Mouse (Mus musculus) thymus, postnatal 4 days (tissue): ENCODE results near the gene Sphk2.

Experiments
- DNase-seq: peaks from one replicate; pipeline ENCODE4 v3.0.0; 2021

Gene Sphk2

DNA sequence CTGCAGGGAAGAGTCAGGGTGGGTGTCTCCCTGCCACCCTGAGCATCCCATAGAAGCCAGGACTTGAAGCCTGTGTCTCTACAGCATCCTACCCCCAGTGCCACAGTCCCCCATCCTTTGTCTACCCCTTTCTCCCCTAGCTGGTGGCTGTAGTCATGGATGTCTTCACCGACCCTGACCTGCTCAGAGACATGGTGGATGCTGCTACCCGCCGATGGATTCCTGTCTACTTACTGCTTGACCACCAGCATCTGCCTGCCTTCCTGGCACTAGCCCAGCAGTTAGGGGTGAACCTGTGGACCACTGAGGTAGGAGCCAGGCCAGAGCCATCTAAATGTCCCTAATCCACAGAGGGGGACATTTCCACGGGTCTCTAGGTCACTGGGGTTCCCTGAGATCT is 5.5 kb upstream of the Sphk2 start:
- no peak for DNase-seq

DNA sequence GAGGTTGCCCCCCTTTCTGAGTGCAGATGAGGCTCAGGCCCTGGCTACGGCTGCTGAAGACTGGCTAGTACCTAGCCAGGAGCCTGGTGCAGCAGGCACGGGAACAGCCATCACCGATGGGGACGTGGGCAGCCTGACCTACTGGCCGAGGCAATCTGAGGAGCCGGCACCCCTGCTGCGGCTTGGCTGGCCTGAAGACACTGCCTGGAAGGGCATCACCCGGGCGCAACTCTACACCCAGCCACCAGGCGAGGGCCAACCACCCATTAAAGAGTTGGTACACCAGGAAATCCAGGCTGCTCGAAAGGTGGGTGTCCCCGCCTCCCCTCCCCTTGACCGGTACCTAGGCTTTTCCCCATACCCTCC is 4.5 kb upstream of the Sphk2 start:
- DNase-seq: peak; percentile 28

DNA sequence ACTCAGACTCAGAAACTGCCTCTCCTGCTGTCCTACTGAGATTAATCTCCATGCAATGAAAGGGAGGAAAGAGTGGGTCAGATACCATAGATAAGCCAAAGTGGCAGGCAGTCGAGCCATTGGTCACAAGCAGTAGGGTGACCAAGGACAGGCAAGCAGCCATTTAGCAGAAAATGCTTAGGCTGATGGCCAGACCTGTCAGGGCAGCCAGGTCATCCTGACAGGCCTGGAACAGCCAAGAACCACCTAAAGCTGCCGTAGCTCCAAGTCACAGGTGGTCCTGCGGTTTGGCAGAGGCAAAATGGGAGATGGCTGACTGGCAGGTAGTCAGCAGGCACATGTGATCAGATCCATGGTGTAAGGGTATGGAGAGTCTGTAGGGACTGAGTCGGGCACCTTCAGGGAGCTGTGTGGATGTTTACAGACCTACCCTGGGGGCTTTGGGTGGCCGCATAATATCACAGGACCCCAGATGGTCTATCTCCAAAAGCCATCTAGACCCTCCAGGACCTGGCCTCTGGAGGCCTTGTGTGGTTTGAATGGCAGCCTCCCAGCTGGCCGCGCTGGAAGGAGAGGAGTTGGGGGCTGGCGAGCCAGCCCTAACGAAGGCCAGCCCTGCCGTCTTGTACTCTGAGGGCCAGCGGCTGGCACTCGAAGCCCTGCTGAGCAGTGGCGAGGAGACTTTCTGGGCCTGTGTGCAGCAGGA is 4.0 kb upstream of the Sphk2 start:
- peak; percentile 12 for DNase-seq

DNA sequence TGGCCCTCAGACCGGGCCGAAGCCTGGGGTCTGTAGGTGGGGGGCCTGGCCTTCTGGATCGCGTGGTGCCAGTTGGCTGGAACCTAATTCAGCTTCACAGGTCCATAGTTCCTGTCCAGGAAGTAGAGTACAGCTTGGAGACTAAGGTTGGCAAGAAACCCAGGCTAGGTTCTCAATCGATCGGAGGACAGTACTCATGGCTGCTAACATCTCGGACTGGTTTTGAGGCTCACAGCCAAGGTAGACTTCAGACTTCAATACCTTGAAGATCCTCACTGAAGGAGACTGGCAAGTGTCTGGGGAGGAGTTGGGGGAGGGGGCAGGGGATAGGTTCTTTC is 3.4 kb upstream of the Sphk2 start:
- DNase-seq: no peak

DNA sequence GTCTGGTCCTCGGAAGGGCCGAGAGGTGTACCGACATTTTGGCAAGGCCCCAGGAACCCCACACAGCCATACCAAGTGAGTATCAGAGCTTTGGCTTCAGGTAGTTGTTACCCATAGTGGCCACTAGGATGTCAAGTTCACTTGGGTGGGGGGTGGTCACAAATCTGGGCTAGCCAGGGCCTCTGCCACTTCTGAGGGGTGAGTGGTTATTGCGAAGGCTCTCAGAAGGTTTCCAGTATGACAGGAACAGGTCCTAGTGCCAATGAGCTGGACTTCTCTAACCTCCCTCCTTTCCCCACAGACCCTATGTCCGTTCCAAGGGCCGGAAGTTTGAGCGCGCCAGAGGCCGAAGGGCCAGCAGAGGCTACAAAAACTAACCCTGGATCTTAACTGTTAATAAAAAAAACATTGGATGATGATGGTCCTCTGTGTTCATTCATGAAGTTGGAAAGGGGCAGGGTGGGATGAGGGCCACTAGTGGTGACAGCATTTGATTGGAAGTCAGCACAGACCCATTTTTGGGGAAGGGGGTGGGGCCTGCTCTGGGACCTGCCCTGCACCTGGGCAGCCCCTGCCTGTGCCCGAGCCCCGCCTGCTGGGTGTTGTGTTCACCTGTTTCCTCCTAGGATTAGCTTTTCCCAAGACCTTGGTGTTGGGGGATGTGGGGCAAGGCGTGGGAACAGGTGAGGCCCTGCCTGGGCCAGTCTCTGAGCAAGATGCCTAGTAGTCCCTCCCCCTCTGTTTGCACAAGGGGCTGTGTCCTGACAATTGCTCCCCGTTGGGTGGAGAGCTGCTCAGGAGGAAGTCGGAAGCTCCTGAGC is 2.8 kb upstream of the Sphk2 start, which contains the start of gene Fam83e:
Fam83e (plus strand) TSS at position 800 of the 821 bp plus-strand sequence.
- DNase-seq: peak; percentile 36

DNA sequence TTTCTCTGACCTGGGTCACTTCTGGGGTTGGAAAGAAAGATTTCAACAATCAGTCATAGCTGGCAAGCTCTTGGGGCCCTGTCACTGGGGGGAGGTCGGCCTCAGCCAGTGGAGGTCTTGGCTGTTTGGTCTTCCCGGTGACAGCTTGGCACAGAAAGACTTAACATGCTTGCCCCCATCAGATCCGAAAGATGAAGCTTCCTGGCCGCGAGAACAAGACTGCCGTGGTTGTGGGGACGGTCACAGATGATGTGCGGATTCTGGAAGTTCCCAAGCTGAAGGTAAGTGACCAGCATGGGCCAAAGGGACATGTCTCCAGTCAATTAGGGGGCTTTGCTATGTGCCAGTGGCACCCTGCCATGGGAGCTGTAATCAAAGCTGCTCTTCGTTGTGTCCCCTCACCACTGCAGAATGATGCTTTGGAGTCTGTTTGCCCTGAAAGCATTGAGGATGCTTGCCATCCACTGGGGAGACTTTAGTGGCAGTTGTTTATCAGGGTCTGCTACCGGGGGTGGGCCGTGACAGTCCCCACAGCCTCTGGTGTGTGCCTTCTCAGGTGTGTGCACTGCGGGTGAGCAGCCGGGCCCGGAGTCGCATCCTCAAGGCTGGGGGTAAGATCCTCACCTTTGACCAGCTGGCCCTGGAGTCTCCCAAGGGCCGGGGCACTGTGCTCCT is 2.1 kb upstream of the Sphk2 start:
- peak; percentile 7 for DNase-seq

DNA sequence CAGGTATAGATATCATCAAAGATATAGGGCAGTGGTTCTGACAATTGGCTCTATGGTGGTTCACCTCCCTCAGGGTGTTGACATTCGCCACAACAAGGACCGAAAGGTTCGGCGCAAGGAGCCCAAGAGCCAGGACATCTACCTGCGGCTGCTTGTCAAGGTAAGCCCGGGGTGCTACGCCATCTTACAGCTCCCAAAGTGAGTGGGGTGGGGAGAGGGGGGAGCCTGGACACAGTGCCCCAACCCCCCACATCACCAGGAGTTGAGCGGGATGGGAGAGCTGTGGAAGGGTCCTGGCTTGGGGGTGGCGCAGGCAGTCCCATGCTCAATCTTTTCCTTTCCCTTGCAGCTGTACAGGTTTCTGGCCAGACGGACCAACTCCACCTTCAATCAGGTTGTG is 1.4 kb upstream of the Sphk2 start:
- DNase-seq: peak; percentile 18

DNA sequence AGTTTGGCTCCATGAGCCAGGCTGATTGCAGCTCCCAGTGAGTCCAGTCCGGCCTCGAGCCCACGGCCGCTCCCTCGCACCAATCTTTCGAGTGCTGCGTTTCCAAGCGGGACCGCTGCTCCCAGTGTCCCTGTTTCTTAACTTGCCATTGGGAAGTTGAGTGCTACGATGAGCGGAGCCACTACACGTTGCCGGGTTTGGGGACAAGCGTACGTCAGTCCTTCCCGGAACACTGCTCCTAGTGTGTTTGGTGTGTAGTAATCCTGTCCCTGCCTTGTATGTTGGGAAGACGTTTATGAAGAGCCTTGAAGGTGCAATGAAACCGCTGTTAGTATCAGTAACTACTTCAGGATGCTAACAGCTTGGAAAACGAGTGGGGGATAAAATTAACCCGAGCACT is 529 bp upstream of the Sphk2 start:
- no peak for DNase-seq

DNA sequence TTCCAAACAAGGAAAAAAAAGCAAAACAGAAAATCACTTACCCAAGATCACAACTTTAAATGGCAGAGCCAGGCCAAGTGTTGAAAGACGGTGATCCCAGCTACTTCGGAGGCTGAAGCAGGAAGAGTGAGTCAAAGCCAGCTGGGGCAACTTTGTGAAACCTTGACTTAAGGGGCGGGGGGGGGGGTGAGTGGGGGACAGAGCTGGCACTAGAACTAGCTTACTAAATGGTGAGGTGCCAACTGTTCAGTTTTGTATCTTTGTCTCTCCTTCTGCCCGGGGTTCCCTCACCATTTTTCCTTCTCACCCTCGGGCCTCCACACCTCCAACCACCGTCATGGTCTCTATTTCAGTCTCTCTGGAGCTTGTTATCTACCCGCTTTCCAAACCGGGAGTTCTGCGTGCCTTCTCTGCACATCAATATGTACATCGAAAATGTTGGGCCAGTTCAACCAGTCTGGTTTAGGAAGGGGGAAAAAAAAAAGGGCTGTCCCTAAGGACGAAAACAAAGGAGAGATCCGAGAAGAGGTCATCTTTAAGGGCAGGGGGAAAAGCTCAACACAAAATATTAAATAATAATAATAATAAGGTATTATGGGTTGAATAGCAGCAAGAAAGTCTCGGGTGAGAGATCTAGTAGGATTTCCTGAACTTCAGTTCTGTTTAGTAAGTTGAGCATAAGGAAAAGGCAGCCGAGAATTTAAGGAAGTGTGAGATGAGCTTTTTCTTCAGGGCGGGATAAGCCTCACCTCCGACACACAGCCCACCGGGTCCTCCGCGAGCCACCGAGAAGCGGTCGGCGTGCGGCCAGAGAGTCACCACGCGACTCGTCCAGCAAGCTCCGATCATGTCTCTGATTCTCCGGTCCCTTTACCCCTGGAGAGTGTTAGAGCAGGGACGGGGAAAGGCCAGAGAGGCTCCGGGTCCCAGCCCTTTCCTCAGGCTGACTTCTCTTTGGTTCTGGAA is 567 bp downstream of the Sphk2 start:
- peak; percentile 14 for DNase-seq

DNA sequence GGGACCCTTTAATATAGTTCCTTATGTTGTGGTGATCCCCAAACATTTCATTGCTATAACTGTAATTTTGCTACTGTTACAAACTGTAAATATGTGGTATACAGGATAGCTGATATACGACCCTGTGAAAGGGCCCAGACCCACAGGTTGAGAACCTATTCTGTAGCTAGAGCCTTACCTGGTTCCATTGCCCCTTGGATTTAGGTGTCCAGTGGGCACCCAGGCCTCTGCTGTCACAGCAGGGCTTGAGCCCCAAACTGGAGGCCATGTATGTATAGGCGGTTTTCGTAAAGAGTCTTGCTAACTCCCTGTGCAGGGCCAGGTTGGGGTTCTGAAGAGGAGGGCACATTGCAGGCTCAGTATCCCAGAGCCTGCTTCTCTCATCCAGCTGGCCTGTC is 1.3 kb downstream of the Sphk2 start:
- DNase-seq: peak; percentile 13

DNA sequence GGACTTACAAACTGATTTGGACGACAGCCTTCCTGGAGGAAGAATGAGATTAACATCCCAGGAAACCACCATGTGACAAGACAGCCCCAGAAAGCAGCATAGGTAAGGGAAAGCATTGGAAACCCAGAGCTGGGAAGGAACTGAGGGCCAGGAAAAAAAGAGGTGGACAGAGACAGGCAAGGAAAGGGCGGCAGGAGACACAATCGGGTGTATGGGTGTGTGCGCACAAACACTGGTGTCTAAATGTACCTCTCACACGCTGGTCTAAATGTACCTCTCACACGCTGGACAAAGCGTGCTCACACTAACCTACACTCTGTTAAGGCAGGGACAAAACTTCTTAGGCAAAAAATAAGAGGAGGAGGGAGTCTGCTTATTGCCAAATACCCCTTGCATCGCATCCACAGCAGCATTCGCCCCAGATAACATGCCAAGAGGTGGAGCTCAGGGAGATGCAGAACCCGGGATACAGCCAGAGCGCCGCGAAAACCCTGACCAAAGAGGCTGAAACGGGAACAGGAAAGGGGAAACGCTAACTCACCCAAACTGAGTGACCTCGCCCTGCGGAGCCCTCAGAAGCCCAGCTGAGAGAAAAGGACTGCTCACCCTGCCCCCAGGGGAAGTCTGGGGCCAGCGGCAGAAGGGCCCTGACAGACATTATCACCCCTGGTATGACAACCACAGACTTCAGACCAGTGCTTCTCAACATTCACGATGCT is 1.9 kb downstream of the Sphk2 start:
- peak; percentile 28 for DNase-seq

DNA sequence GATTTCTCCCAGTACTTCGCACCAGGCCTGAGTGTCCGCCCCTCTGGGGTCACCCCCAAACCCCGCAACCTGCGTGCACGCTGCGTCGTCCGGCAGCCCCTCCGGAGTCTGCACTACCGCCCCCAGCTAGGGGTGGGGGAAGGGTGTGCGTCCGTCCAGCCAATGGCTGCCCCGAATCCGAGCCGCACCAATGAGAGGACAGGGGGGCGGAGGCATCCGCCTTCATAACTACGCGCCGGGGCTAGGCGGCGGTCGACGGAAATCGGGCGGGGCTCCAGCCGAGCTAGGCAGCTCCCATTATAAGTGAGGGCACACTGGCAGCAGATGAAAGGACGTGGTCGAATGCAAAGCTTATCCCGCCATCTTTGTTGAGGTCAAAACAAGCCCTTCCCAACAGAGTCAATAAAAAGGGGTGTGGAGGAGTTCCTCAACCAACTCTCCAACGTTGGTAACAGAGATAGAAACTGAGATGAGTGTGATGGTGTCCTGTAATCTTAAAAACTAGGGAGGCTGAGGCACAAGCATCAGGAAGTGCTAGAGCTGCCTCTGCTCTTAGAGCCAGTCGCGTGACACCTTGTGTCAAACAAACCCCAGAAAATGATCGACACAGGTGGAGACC is 2.6 kb downstream of the Sphk2 start, which contains the start of gene Rpl18:
Rpl18 (plus strand) TSS at position 368 of the 619 bp plus-strand sequence.
- DNase-seq: peak; percentile 97

DNA sequence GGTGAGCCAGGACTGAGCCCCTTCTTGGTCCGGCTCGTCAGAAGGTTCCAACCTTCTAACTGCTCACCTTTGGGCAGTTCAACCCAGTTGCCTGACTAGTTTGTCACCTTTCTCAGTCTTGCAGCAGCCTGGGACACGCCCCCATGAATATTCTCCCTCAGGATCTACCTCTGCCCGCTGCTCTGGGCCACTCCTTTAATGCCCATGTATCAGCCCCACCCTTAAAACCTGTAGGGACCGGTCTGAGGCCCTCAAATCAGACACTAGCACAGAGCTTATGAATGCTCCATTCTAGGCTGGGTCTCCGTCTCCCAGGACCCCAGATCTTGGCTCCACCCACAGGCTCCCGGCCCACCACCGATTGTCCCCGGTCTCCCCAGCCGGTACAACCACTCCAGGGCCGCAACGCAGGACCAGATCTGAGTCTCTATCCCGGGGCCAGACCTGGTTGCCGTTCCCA is 3.1 kb downstream of the Sphk2 start:
- DNase-seq: no peak

DNA sequence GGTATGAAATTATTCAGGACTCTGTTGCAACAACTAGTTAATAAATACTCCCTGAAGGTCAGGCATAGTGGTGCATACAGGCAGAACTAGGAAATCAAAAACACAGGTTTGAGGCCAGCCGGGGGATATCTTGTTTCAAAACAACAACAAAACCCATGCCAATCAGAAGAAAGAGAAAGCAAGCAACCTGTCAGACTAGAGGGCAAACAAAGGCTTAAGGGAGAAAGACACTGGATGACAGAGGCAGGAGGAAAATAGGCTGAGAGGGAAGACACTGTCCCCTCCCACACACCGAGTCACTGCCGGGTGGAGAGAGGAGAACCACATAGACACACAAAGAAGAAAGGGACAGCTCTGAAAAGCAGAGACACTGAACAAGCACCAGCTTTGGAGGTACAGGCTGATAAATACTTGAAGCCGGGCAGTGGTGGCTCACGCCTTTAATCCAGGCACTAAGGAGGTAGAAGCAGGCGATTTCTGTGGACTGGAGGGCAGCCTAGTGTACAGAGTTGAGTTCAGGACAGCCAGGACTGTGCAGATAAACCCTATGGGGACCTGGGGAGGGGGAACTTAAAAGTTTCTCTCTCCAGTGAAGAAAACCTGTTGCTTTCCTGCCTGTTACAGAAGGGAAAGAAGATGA is 3.8 kb downstream of the Sphk2 start:
- DNase-seq: peak; percentile 13

DNA sequence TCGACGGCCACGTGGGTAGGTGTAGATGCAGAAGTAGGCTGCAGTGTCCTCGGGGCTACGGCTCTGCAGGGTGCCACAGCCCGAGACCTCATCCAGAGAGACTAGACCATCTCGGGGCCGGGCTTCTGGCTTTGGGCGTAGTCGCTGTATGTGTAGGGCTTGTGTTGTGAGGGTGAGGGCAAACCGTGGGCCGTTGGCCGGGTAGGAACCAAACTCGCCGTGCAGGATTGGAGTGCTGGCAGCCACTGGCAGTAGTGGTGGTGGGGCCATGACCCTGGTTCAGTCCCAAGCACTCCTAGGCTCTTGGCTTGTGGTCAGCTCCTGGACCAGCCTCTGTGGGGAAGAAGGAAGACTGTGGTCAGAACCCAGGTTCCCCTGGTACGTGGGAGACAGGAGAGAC is 4.4 kb downstream of the Sphk2 start:
- DNase-seq: peak; percentile 22

DNA sequence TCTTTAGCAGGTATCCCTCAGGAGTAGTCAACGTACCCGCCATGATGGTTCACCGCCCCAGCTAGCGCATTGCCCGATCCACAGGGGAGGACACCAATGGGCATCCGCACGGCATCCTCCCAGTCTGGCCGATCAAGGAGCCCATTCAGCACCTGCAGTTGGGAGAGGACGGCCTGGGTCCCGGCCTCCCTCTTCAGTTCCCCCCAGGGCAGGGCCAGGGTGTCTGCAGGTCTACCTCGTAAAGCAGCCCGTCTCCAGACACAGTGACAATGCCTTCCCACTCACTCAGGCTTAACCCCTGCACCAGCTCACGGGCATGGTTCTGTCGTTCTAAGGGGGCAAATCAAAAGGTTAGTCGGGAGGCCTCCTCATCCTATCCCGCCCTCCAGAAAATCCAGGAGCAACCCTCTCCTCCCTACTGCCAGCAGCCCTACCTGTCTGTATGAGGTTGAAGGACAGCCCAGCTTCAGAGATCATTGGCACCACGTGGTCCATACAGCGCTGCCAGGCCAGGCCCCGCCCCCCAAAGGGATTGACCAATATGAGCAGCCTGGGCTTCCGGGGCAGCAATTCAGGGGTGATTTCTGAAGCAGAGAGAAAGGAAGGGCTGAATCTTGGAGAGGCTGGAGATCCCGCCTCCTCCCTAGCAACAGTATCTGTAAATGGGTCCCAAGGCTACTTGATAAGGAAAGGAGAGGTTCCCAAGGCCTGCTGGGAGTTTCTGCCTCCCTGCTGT is 5.6 kb downstream of the Sphk2 start:
- peak; percentile 29 for DNase-seq

DNA sequence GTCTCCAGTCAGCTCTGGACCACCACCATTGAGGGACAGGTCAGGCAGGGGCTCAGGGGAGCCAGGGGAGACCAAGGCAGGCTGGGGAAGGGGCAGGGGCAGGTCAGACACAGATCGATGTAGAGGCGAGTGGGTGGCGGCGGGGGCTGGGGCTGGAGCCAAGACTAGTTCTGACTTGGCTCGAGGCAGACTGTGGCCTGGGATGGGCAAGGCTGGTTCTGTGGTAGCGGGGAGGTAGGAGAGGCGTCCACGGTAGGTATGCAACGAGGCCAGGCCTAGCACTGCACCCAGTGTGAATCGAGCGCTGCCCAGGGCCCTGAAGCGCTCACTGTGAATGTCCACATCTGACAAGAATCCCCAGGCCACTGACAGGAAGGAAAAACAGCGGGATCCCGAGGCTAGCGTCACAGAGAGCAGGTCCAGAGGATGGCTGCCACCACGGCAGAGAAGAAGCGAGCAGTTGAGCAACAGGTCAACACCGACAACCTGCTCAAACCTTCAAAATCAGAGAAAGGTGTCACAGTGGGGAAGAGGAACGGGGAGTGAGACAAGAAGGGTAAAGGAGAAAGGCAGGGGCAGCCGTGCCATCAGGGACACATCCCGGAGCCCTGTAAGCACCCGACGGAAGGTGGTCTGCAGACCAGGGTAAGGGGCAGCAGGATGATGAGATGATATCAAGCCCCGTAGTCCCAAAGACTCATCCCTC is 6.3 kb downstream of the Sphk2 start:
- DNase-seq: peak; percentile 19

DNA sequence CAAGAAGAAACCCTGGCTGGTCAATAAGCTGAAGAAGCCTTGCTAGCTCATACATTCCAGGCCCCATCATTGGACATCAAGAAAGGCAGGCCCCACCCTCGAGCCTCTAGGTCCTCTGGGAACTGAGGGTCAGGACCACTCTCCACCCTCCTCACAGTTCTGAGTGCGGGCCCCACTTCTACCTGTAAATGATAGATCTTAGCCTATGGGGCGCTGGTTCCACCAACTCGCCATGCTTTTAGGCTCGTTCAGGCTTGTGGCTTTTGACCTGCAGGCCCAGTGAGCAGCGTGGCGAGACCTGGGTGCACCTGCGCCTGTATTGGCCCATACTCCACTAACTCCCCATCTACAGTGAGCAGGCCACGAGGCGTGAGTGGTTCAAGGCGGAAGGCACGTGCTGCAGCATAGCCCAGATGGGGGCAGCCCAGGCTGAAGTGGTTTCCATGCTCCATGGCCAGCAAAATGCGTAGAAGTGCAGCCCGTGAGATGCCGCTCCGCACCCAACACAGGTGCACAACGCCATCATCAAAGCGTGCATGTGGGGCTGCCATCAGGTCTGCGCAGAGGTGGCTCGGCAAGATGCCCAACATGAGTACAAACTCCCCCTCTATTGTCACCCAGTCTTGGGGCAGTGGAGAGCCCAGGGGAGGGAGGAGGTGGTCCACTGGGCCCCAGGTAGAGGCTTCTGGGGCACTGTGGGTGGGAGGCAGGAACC is 7.2 kb downstream of the Sphk2 start:
- peak; percentile 17 for DNase-seq
